Comparison of ENCODE assay signal across 19 mouse cellular contexts in genomic region chr9:56107527-56107926, GRCm38 (mm10). TPM values are rescaled to one million over a fixed set of nuclear protein-coding genes. Genes with fewer than 3 reads are reported as not detected.
DNase-seq lines count a peak whose midpoint lies in the region; ATAC-seq and TF ChIP-seq lines count a peak whose summit lies in the region.
"Had no signal": no experiment of that assay in that cellular context is flagged by ENCODE, and none has a peak within 500 bp of the region (broad histone marks: within the 10 kb centered on the region; RNA-seq: fewer than 3 reads in every experiment).

No protein-coding gene starts in this region.

- H3K9ac ChIP-seq in ES-Bruce4 (ENCODE audit: low read depth, poor library complexity, severe bottlenecking), result no peak overlapping the region
- no peak overlapping the region for H3K9ac ChIP-seq in forebrain, embryonic 13.5 days
- H3K9ac ChIP-seq: hindbrain, embryonic 15.5 days; intestine, embryonic 15.5 days; limb, embryonic 12.5 days; neural tube, embryonic 13.5 days had no signal

- DNase-seq in R1 (ENCODE audit: low read depth, low spot score), result peak; percentile 84
- DNase-seq in left cerebral cortex, postnatal 4 days, result no peak
- DNase-seq: cerebellum, adult 9-11 months; gastrocnemius, adult 2 months; heart, postnatal 4 days; kidney, postnatal 36 days; right cerebral cortex, adult 18-20 months; thymus, postnatal 25 days had no signal

- no peaks in the 10 kb centered on the region for H3K27me3 ChIP-seq in megakaryocyte, embryonic 14.5 days (replicated peaks)
- H3K27me3 ChIP-seq in ES-Bruce4 (ENCODE audit: control insufficient read depth, insufficient read depth, low read length, poor library complexity, severe bottlenecking), result no peaks in the 10 kb centered on the region
- no peaks in the 10 kb centered on the region for H3K27me3 ChIP-seq in myocyte (ENCODE audit: control insufficient read depth, insufficient read depth, insufficient read length)
- H3K27me3 ChIP-seq in forebrain, embryonic 13.5 days, result no peaks in the 10 kb centered on the region
- H3K27me3 ChIP-seq: hindbrain, embryonic 15.5 days; intestine, embryonic 15.5 days; limb, embryonic 12.5 days; neural tube, embryonic 13.5 days had no signal

- WGBS in forebrain, embryonic 13.5 days, result 79% methylated on average over 6 of the region's 6 CpGs

- TF ChIP-seq POLR2A in ES-Bruce4 (IDR thresholded peaks at IDR 0.05; ENCODE audit: insufficient read depth, low read length), result no peak
- TF ChIP-seq POLR2A in myocyte (IDR thresholded peaks at IDR 0.05; ENCODE audit: insufficient read length, low read depth), result no peak

- no peak for TF ChIP-seq CTCF in ES-Bruce4 (IDR thresholded peaks at IDR 0.05; ENCODE audit: low read depth, low read length)

- peaks cover 28% of the 10 kb centered on the region for H3K36me3 ChIP-seq in megakaryocyte, embryonic 14.5 days (replicated peaks; ENCODE audit: low read length)
- H3K36me3 ChIP-seq in ES-Bruce4 (ENCODE audit: control insufficient read depth, insufficient read depth, low read length, poor library complexity, severe bottlenecking), result no peaks in the 10 kb centered on the region
- no peaks in the 10 kb centered on the region for H3K36me3 ChIP-seq in myocyte (ENCODE audit: control insufficient read depth, insufficient read depth)
- H3K36me3 ChIP-seq in forebrain, embryonic 13.5 days (ENCODE audit: poor library complexity, severe bottlenecking), result no peaks in the 10 kb centered on the region
- H3K36me3 ChIP-seq: hindbrain, embryonic 15.5 days; intestine, embryonic 15.5 days; limb, embryonic 12.5 days; neural tube, embryonic 13.5 days had no signal

- H3K4me3 ChIP-seq in megakaryocyte, embryonic 14.5 days (replicated peaks), result peak overlapping the region; percentile 64
- H3K4me3 ChIP-seq in ES-Bruce4 (ENCODE audit: low read depth, low read length) (no peak overlapping the region), myocyte (no peak overlapping the region)
- no peak overlapping the region for H3K4me3 ChIP-seq in forebrain, embryonic 13.5 days
- H3K4me3 ChIP-seq: gastrocnemius, adult 2 months; hindbrain, embryonic 15.5 days; intestine, embryonic 15.5 days; left cerebral cortex, adult 2 months; limb, embryonic 12.5 days; neural tube, embryonic 13.5 days had no signal

- H3K4me1 ChIP-seq in megakaryocyte, embryonic 14.5 days, result peaks cover 98% of the 10 kb centered on the region
- H3K4me1 ChIP-seq in ES-Bruce4 (ENCODE audit: control insufficient read depth, insufficient read depth, low read length), result no peaks in the 10 kb centered on the region
- no peaks in the 10 kb centered on the region for H3K4me1 ChIP-seq in forebrain, embryonic 13.5 days
- H3K4me1 ChIP-seq: hindbrain, embryonic 15.5 days; intestine, embryonic 15.5 days; neural tube, embryonic 13.5 days had no signal

- H3K9me3 ChIP-seq in megakaryocyte, embryonic 14.5 days, result no peaks in the 10 kb centered on the region
- no peaks in the 10 kb centered on the region for H3K9me3 ChIP-seq in ES-Bruce4 (replicated peaks; ENCODE audit: control insufficient read depth, insufficient read depth, low read length, poor library complexity, severe bottlenecking)
- no peaks in the 10 kb centered on the region for H3K9me3 ChIP-seq in forebrain, embryonic 13.5 days (replicated peaks)
- H3K9me3 ChIP-seq: hindbrain, embryonic 15.5 days; intestine, embryonic 15.5 days; limb, embryonic 12.5 days; neural tube, embryonic 13.5 days had no signal

- no peak for ATAC-seq in megakaryocyte, adult 5-6 weeks (ENCODE audit: poor library complexity, severe bottlenecking)
- ATAC-seq in forebrain, embryonic 13.5 days, result no peak
- ATAC-seq: intestine, embryonic 15.5 days had no signal

- H3K4me2 ChIP-seq in myocyte (ENCODE audit: low read depth), result peak overlapping the region; percentile 56
- H3K4me2 ChIP-seq in forebrain, embryonic 13.5 days, result no peak overlapping the region
- H3K4me2 ChIP-seq: hindbrain, embryonic 15.5 days; intestine, embryonic 15.5 days; limb, embryonic 12.5 days; midbrain, embryonic 11.5 days; neural tube, embryonic 13.5 days had no signal

- H3ac ChIP-seq in myocyte (ENCODE audit: control insufficient read depth, insufficient read length), result no peak overlapping the region

- no peak overlapping the region for H3K27ac ChIP-seq in ES-Bruce4 (ENCODE audit: insufficient read depth, low read length)
- H3K27ac ChIP-seq in forebrain, embryonic 13.5 days, result no peak overlapping the region
- H3K27ac ChIP-seq: hindbrain, embryonic 15.5 days; intestine, embryonic 15.5 days; left cerebral cortex, adult 2 months; limb, embryonic 12.5 days; neural tube, embryonic 13.5 days had no signal

- H3K79me2 ChIP-seq in myocyte (ENCODE audit: control insufficient read depth, insufficient read depth), result no peaks in the 10 kb centered on the region

- intact Hi-C loops in left cerebral cortex, postnatal 4 days (cut with DNase I), result no loop called here

- peak; percentile 59; the same call in 1 of the 2 replicates for TF ChIP-seq EP300 in ES-Bruce4 (IDR thresholded peaks at IDR 0.05; ENCODE audit: insufficient read depth, low read depth, low read length)

TF ChIP-seq in myocyte, 11 proteins besides CTCF, POLR2A, EP300 and RAD21:
- TF ChIP-seq MYOD1 (IDR thresholded peaks at IDR 0.05; ENCODE audit: control insufficient read depth in 1 of 3, insufficient read length in 2 of 3, low read depth in 2 of 3), result peak in 1 of 3 experiments; percentile 21
- no peak for TF ChIP-seq SRF (IDR thresholded peaks at IDR 0.05; ENCODE audit: control insufficient read depth, insufficient read length, low read depth)
- no peak for TF ChIP-seq USF1 (IDR thresholded peaks at IDR 0.05; ENCODE audit: low read depth)
- peak in 1 of 3 experiments; percentile 15 for TF ChIP-seq MYOG (IDR thresholded peaks at IDR 0.05; ENCODE audit: control insufficient read depth in 1 of 3, insufficient read depth in 1 of 3, insufficient read length in 2 of 3, low read depth in 2 of 3)
- no peak for TF ChIP-seq MAX (IDR thresholded peaks at IDR 0.05; ENCODE audit: low read depth)
- TF ChIP-seq TCF12 (IDR thresholded peaks at IDR 0.05; ENCODE audit: insufficient read depth, poor library complexity, severe bottlenecking), result no peak

RNA-seq across cellular contexts. Expression of gene Pstpip1, which starts 17.8 kb away (rescaled TPM):
- 22.0 and 29.4 TPM in 2 replicates for polyA plus RNA-seq in megakaryocyte, embryonic 14.5 days (2012; ENCODE audit: insufficient read depth, low replicate concordance)
- total RNA-seq in megakaryocyte, adult 5-6 weeks (2015), result 59.2 and 61.2 TPM in 2 replicates
- total RNA-seq in megakaryocyte, adult 5-6 weeks (2017), result 223 and 227 TPM in 2 replicates
- polyA plus RNA-seq in ES-Bruce4 (2011; ENCODE audit: insufficient read depth, insufficient read length, low read depth, missing spikeins) (3.5 and 5.2 TPM in 2 replicates), myocyte (2012; fragmentation: generic; extraction: Trizol) (18.9 TPM)
- polyA plus RNA-seq in forebrain, embryonic 13.5 days (2015; fragmentation: Nextera tagmentation; extraction: Ambion mirVana), result 0.40 and 0.41 TPM in 2 replicates
- total RNA-seq in left cerebral cortex, postnatal 4 days (2021), result 1 to 10 TPM; 1.0 to 1.2 TPM

RNA-seq across cellular contexts. Expression of gene Tspan3, which starts 57.8 kb away (rescaled TPM):
- polyA plus RNA-seq in megakaryocyte, embryonic 14.5 days (2012; ENCODE audit: insufficient read depth, low replicate concordance), result 2.3 and 6.0 TPM in 2 replicates
- 22.5 and 28.9 TPM in 2 replicates for total RNA-seq in megakaryocyte, adult 5-6 weeks (2015)
- 17.9 and 20.4 TPM in 2 replicates for total RNA-seq in megakaryocyte, adult 5-6 weeks (2017)
- polyA plus RNA-seq in ES-Bruce4 (2011; ENCODE audit: insufficient read depth, insufficient read length, low read depth, missing spikeins) (91.2 and 96.4 TPM in 2 replicates), myocyte (2012; fragmentation: generic; extraction: Trizol) (135 TPM)
- 500 and 563 TPM in 2 replicates for polyA plus RNA-seq in forebrain, embryonic 13.5 days (2015; fragmentation: Nextera tagmentation; extraction: Ambion mirVana)
- 100 to 1,000 TPM; 238 to 243 TPM for total RNA-seq in left cerebral cortex, postnatal 4 days (2021)

Comparison
In these comparisons a context has a peak if more than half of its experiments do, and no peak if none do; other contexts are left out.
1. RNA of gene Tspan3, which starts 57.8 kb away (polyA plus RNA-seq): 500 to 563 TPM in forebrain, embryonic 13.5 days, 135 TPM in myocyte (single experiment) and 91.2 to 96.4 TPM in ES-Bruce4; 2.3 to 6.0 TPM in megakaryocyte, embryonic 14.5 days; every median in the first group is over 10 times any median in the second.